Mouse (Mus musculus): ENCODE results near the gene Rpn2.
A peak's percentile ranks its signal among the peaks of the same experiment; 100 is the strongest.

Rpn2 gene

GRCm38 (mm10) chr2:157278717-157279415 lies at the start of gene Rpn2:
Rpn2 (plus strand) TSS chr2:157279017.
- DNase-seq (ENCODE audit: low spot score in 2 of 2): peak; percentile 93 to 97

- DNase-seq (ENCODE audit: low spot score in 2 of 2): no peak
Observed at GRCm38 (mm10) chr2:157235946-157236345, 42.9 kb upstream of the Rpn2 start.

GRCm38 (mm10) chr2:157245001-157245400 lies 33.8 kb upstream of the Rpn2 start:
- DNase-seq (ENCODE audit: low spot score in 2 of 2): no peak

- no peak for DNase-seq (ENCODE audit: low spot score in 2 of 2)
Observed at GRCm38 (mm10) chr2:157245603-157246002, 33.2 kb upstream of the Rpn2 start.

GRCm38 (mm10) chr2:157248111-157248510 lies 30.7 kb upstream of the Rpn2 start:
- DNase-seq (ENCODE audit: low spot score in 2 of 2): no peak

GRCm38 (mm10) chr2:157259720-157260119 lies 19.1 kb upstream of the Rpn2 start:
- peak in 1 of 2 experiments; percentile 43 for DNase-seq (ENCODE audit: low spot score in 2 of 2)

- no peak for DNase-seq (ENCODE audit: low spot score in 2 of 2)
Observed at GRCm38 (mm10) chr2:157261930-157262329, 16.9 kb upstream of the Rpn2 start.

- DNase-seq (ENCODE audit: low spot score in 2 of 2): no peak
Observed at GRCm38 (mm10) chr2:157262506-157262905, 16.3 kb upstream of the Rpn2 start.

- no peak for DNase-seq (ENCODE audit: low spot score in 2 of 2)
Observed at GRCm38 (mm10) chr2:157263101-157263500, 15.7 kb upstream of the Rpn2 start.

GRCm38 (mm10) chr2:157263832-157264231 lies 15.0 kb upstream of the Rpn2 start:
- DNase-seq (ENCODE audit: low spot score in 2 of 2): no peak

- DNase-seq (ENCODE audit: low spot score in 2 of 2): no peak
Observed at GRCm38 (mm10) chr2:157279416-157279800, 591 bp downstream of the Rpn2 start, which contains the start of gene Mroh8. Mroh8 (minus strand) TSS chr2:157279549.

- no peak for DNase-seq (ENCODE audit: low spot score in 2 of 2)
Observed at GRCm38 (mm10) chr2:157283321-157283720, 4.5 kb downstream of the Rpn2 start.

GRCm38 (mm10) chr2:157287542-157287941 lies 8.7 kb downstream of the Rpn2 start:
- DNase-seq (ENCODE audit: low spot score in 2 of 2): peak in 1 of 2 experiments; percentile 10

GRCm38 (mm10) chr2:157288996-157289395 lies 10.2 kb downstream of the Rpn2 start:
- no peak for DNase-seq (ENCODE audit: low spot score in 2 of 2)

GRCm38 (mm10) chr2:157292093-157292492 lies 13.3 kb downstream of the Rpn2 start:
- DNase-seq (ENCODE audit: low spot score in 2 of 2): peak; percentile 37 to 52

GRCm38 (mm10) chr2:157296105-157296689 lies 17.4 kb downstream of the Rpn2 start:
- no peak for DNase-seq (ENCODE audit: low spot score in 2 of 2)

- no peak for DNase-seq (ENCODE audit: low spot score in 2 of 2)
Observed at GRCm38 (mm10) chr2:157300051-157300450, 21.2 kb downstream of the Rpn2 start.

GRCm38 (mm10) chr2:157303096-157303495 lies 24.3 kb downstream of the Rpn2 start:
- no peak for DNase-seq (ENCODE audit: low spot score in 2 of 2)

GRCm38 (mm10) chr2:157306091-157307032 lies 27.5 kb downstream of the Rpn2 start:
- no peak for DNase-seq (ENCODE audit: low spot score in 2 of 2)

GRCm38 (mm10) chr2:157307715-157308265 lies 29.0 kb downstream of the Rpn2 start:
- DNase-seq (ENCODE audit: low spot score in 2 of 2): no peak

- no peak for DNase-seq (ENCODE audit: low spot score in 2 of 2)
Observed at GRCm38 (mm10) chr2:157308273-157308917, 29.6 kb downstream of the Rpn2 start.
